Mouse (Mus musculus): ENCODE data around the gene Trmt11. TPM values are rescaled to one million over a fixed set of nuclear protein-coding genes. Genes with fewer than 3 reads are reported as not detected.
"Not testable (repeated sequence)": the region's sequence is repeated elsewhere in the genome, so short reads cannot be mapped to it uniquely, and the experiment has no call there.

The Trmt11 gene
- polyA plus RNA-seq, 1 experiment from 2014 or later: 22.3 TPM

GRCm38 (mm10) chr10:30502718-30503117 lies 97.8 kb downstream of the Trmt11 start:
- 83% methylated on average over 1 of the region's 1 CpGs for WGBS
- Histone ChIP-seq H3K4me2 (no peak overlapping the region), H3K4me1 (no peaks in the 10 kb centered on the region), H3K27ac (replicated peaks) (no peak overlapping the region), H3K9me3 (replicated peaks) (no peaks in the 10 kb centered on the region), H3K36me3 (no peaks in the 10 kb centered on the region), H3K9ac (replicated peaks) (no peak overlapping the region), H3K4me3 (replicated peaks) (no peak overlapping the region), H3K27me3 (replicated peaks) (no peaks in the 10 kb centered on the region)
- no peak for ATAC-seq (ENCODE audit: low FRiP score)

DNA sequence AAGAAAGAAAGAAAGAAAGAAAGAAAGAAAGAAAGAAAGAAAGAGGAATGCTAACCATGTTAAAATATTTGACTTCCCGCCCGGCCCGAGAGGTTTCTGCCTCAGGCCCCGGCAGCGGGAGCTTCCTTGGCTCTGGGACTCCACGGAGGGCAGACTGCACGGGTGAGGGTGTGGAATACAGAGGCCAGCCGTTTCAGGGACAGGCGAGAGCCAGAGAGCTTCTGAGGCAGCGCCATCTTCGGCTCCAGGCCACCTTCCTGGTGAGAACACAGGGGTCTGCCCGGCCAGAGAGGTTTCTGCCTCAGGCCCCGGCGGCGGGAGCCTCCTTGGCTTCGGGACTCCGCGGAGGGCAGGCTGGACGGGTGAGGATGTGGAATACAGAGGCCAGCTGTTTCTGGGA lies 102.3 kb downstream of the Trmt11 start:
- not testable (repeated sequence) for H3K27me3 ChIP-seq (replicated peaks); H3K27ac ChIP-seq (replicated peaks); H3K4me3 ChIP-seq (replicated peaks); H3K4me1 ChIP-seq; H3K4me2 ChIP-seq; ATAC-seq (ENCODE audit: low FRiP score); H3K36me3 ChIP-seq; H3K9ac ChIP-seq (replicated peaks); H3K9me3 ChIP-seq (replicated peaks)
- WGBS: 88% methylated on average over 19 of the region's 19 CpGs

Other genes starting within 250 kb of the Trmt11 start
- gene Hint3, start 28.9 kb upstream of the Trmt11 start, polyA plus RNA-seq (2015; fragmentation: Nextera tagmentation; extraction: Ambion mirVana): 21.5 and 22.7 TPM in 2 replicates
- 22.7 and 23.1 TPM in 2 replicates for gene Ncoa7, start 202.6 kb upstream of the Trmt11 start, polyA plus RNA-seq (2015; fragmentation: Nextera tagmentation; extraction: Ambion mirVana)
- 9.8 and 11.3 TPM in 2 replicates for gene Hey2, start 242.1 kb upstream of the Trmt11 start, polyA plus RNA-seq (2015; fragmentation: Nextera tagmentation; extraction: Ambion mirVana)

Measured in neural tube, embryonic 15.5 days (tissue).